Mouse (Mus musculus) liver, adult (tissue): ENCODE data around the gene Mrps25.
A peak's percentile ranks its signal among the peaks of the same experiment; 100 is the strongest.

Experiments
- GATA4 ChIP-seq: IDR thresholded peaks from 2 replicates; pipeline ENCODE4 v1.6.1; 2014; ENCODE audit warnings: mild to moderate bottlenecking, low read length; ENCODE audit not compliant: insufficient replicate concordance

Gene Mrps25

DNA sequence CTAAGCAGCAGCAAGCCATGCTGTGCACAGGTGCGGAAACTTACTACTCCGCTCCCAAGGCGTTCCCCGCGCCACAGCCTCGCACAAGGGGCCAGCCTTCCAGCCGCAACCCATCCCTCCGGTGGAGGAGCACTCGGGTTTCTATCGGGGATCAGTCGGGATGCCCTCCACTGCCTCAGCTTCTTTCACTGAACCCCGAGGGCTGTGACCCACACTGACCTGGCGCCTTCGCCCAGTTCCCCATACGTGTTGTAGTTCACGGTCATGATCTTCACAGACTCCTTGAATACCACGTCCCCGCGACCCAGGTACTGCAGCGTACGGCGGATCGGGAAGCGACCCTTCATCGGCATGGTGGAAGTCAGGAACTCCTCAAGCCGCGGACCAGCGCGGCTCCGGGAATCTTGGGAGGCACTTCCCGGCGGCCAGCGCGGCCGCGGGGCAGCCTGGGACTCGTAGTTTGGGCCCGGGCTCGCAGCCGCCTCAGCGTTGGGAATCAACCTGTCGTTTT is at the start of gene Mrps25:
TSS of gene Mrps25 (minus strand) at position 413 of the 511 bp plus-strand sequence.
- TF ChIP-seq GATA4, result no peak

DNA sequence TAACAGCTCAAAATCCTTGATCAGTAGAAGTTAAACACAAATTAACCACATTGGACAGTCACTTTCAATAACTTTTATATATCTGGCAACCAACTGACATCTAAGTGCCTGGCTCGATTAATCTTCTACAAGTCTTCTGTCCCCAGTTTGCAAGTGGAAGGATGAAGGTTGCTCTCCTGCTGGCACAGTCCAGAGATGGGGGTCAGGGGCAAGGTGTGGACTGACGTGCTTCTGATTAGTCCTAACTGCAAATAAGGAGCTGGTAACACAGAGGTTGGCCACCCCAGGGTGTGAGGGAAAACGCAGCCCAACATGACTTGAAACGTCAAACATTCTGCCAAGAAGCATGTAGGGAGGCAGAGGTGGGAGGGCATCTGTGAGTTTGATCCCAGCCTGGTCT is 47.9 kb upstream of the Mrps25 start:
- TF ChIP-seq GATA4, result no peak

- no peak for TF ChIP-seq GATA4
These were observed 47.5 kb upstream of the Mrps25 start for GRCm38 (mm10) chr6:92231356-92231755.

DNA sequence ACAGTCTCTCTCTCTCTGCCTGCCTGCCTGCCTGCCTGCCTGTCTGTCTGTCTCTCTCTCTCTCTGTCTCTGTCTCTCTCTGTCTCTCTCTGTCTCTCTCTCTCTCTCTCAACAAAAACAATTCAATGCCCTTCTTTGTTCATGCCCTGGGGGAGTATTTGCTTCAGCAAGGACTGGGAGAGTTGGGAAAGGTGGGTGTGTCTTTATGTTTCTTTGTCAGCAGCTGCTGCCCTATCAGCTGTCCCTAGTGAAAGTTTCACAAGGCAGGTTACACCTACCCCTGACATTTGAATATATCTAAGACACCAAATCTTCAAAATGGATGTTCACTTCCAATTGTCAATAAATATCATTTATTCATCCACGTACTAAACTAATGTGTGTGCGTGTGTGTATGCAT is 45.8 kb upstream of the Mrps25 start:
- TF ChIP-seq GATA4, result no peak

GRCm38 (mm10) chr6:92229103-92229502 is 45.3 kb upstream of the Mrps25 start:
- TF ChIP-seq GATA4, result no peak

- TF ChIP-seq GATA4, result no peak
These were observed 41.1 kb upstream of the Mrps25 start for GRCm38 (mm10) chr6:92224981-92225380.

- no peak for TF ChIP-seq GATA4
These were observed 38.2 kb upstream of the Mrps25 start for GRCm38 (mm10) chr6:92222021-92222420.

DNA sequence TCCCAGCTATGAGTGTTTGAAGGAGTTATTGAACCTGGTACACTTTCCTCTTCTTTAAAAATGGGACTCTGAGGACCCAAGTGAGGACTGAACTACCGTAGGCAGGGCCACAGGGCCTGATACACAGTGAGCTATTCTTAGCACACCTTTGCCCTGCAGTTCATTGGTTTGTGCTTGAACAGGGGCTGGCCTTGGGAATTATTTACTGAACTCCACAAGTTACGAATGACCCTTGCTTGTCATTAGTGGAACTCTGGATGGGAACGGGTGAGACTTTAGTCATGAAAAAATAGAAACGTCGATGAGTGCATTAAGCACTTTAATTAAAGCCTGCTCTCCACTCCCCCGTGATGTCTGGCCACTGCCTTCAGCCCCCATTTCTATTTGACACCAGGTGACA is 37.8 kb upstream of the Mrps25 start:
- no peak for TF ChIP-seq GATA4

- no peak for TF ChIP-seq GATA4
These were observed 35.6 kb upstream of the Mrps25 start for GRCm38 (mm10) chr6:92219445-92219844.

DNA sequence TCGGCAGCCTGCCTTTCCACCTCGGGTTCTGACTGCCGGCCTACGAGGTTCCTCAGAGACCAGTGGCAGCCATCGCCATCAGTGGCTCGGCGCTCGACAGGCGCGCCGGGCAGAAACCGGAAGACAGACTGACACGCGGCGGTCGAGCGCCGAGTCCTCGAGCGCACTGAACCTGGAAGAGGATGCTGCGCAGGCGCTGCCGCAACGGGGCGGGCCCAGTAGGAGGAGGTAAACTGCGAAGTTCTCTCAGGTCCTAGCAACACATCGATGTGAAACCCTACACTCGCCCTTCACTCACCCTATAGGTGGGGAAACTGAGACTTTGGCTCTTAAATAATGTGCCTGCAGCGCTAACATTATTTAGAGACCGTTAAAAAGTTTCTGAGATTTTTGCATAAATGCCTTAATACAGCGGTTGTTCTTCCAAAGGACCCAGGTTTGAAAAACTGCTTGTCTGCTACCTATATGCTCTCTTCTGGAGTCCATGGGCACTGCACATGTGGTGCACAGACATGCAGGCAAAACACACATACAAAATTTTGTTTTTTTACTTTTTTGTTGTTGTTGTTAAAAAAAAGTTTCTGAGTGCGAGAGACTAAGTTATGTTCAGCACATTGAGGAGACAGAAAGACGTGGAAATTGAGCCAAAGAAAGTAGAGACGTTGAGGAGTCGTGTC is 31.1 kb upstream of the Mrps25 start, which contains the start of gene Rbsn:
TSS of gene Rbsn (minus strand) at position 153 of the 677 bp plus-strand sequence.
- peak; percentile 57; the same call in 1 of the 2 replicates for TF ChIP-seq GATA4

DNA sequence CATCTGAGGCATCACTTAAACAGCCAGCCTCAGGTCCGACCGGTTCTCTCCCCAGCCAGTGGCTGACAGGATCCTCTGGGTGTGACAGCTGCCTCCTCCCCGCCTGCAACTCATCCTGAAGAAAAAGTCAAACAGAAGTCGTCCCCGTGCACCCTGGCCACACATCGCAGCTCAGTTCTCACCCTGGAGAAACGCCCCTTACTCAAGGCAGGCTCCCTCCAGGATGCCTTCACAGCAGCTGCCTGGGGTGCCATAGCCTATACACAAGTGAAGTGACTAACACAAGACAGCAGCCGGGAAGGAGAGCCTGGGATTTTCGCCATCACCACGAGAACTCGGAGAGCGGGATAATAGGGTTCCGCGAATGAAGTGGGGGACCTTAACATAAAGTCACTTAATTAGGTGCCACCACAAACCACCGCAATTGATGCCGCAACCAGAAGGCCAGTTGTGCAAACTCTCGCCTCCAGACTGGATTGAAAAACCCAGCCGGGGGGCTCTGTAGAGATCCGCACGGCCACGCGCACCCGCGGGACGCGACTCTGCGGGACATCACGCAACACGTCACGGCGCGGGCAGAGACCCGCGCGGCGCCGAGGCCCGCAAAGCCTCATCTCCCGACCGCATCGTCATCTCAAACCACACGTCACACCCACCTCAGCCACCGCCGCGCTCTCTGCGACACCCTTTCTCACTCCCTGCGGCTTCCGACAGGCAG is 30.4 kb upstream of the Mrps25 start:
- TF ChIP-seq GATA4, result no peak

- TF ChIP-seq GATA4, result no peak
These were observed 15.6 kb upstream of the Mrps25 start for GRCm38 (mm10) chr6:92199414-92199813.

DNA sequence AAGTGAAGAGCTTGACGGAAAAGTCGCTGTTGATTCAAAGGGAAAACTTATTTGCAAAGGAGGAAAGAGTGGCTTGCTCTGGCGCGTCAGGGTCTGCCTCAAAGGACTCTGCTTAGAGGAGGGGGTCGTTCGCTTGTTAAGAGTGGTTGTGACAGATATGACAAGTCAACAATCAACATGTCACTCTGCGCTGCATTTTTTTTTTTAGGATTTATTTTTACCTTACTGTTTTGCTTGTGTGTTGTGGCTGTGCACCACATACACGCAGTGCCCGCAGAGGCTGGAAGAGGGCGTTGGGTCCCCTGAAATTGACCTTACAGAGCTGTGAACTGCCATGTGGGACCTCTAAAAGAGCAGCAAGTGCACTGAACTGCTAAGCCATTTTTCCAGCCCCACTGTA is 345 bp upstream of the Mrps25 start:
- TF ChIP-seq GATA4, result no peak

- TF ChIP-seq GATA4, result no peak
These were observed 7.4 kb downstream of the Mrps25 start for GRCm38 (mm10) chr6:92176450-92176849.

DNA sequence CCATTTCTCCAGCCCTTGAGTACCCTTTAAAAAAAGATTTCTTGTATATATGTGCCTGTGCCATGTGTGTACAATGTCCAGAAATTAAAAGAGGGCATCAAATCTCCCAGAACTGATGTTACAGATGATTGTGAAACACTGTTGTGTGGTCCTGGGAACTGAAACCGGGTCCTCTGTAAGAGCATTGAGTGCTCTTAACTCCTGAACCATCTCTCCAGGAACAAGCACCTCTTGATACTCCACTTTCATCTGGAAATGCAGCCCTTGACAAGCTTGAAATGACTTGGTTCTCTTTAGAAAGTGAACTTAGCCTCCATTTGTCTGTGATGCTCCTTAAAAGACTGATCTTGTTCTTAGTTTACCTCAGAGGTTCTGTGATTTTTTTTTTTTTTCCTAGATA is 21.1 kb downstream of the Mrps25 start:
- no peak for TF ChIP-seq GATA4

DNA sequence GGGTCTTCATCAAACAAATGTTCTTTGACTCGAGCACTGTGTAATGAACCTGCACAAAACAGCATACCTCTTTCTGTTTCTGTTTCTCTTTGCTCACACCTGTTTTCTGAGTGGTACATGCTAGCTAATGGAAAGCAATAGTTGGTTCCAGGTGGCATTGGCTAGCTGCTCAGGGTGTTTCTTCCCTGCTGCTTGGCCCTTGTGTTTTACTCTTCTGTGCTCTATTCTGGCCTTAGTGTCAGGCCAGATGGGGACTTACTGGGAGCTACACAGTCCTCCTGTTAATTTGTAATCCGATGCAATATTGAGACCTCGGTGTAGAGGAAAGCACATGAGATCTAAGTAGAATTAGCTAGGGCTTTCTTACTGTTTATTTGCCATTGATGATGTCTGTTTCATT is 25.0 kb downstream of the Mrps25 start:
- TF ChIP-seq GATA4, result no peak

GRCm38 (mm10) chr6:92153774-92154173 is 30.1 kb downstream of the Mrps25 start:
- TF ChIP-seq GATA4, result no peak

DNA sequence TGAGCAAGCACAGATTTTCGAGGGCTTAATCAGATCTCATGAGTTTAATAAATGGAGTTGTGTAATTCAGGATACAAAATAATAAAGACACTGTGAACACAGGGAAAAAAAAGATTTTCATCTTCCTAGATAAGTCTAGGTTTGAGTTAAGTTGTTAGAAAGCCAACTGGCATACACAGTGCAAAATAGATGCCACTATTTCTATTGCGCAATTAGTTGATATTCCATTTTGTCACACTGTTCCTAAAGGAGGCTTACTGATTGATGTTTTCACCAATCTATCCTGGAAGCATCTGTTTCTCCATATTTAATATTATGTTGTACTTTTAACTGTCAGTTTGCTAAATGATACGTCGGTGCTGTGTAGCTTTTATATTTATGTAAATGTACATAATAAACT is 38.0 kb downstream of the Mrps25 start:
- no peak for TF ChIP-seq GATA4
